Mouse (Mus musculus) lung, embryonic 15.5 days (tissue): ENCODE measurements around the gene Armh3. TPM values are rescaled to one million over a fixed set of nuclear protein-coding genes. Genes with fewer than 3 reads are reported as not detected.
"Not testable (repeated sequence)": the region's sequence is repeated elsewhere in the genome, so short reads cannot be mapped to it uniquely, and the experiment has no call there.

Experiments
- ATAC-seq: fragments of 200-750 bp; cut with Nextera tagmentation; 2 replicates; pipeline ENCODE4 v1.8.0; 2017; ENCODE audit warnings: moderate number of reproducible peaks, borderline replicate concordance; ENCODE audit not compliant: low FRiP score, low TSS enrichment; ENCODE audit errors: extremely low read depth
- H3K27ac ChIP-seq: fragments of 300-500 bp; sonication (generic); 2 replicates; pipeline ENCODE4 v1.5.1; 2015; ENCODE audit warnings: moderate library complexity, mild to moderate bottlenecking, inconsistent platforms
- H3K27me3 ChIP-seq: fragments of 300-500 bp; sonication (generic); 2 replicates; pipeline ENCODE4 v1.6.1; 2015; ENCODE audit warnings: inconsistent platforms
- H3K36me3 ChIP-seq: fragments of 300-500 bp; sonication (generic); 2 replicates; pipeline ENCODE4 v1.6.1; 2015; ENCODE audit warnings: inconsistent platforms
- H3K4me1 ChIP-seq: fragments of 300-500 bp; sonication (generic); 2 replicates; pipeline ENCODE4 v1.6.1; 2015; ENCODE audit warnings: inconsistent platforms
- H3K4me2 ChIP-seq: fragments of 300-500 bp; sonication (generic); 2 replicates; pipeline ENCODE4 v1.6.1; 2015; ENCODE audit warnings: inconsistent platforms, mild to moderate bottlenecking, moderate library complexity
- H3K4me3 ChIP-seq: fragments of 300-500 bp; sonication (generic); 2 replicates; pipeline ENCODE4 v1.5.1; 2015; ENCODE audit warnings: mild to moderate bottlenecking, inconsistent platforms
- H3K9ac ChIP-seq: fragments of 300-500 bp; sonication (generic); 2 replicates; pipeline ENCODE4 v1.6.1; 2015; ENCODE audit warnings: inconsistent platforms
- H3K9me3 ChIP-seq: fragments of 300-500 bp; sonication (generic); 2 replicates; pipeline ENCODE4 v1.6.1; 2016; ENCODE audit warnings: inconsistent platforms
- WGBS: fragments of 180-500 bp; shearing (Covaris S2); methylation state at CpG from one replicate; pipeline ENCODE4 v1.1.7; 2015; 5-methylcytosine and 5-hydroxymethylcytosine counted together
- polyA plus RNA-seq: library from polyadenylated mRNA; unstranded; fragments of >200 nt; fragmentation: Nextera tagmentation; extraction: Ambion mirVana; gene quantifications from 2 replicates; pipeline ENCODE4 v1.2.1, GENCODE M21; 2015

Armh3 gene
- polyA plus RNA-seq, 1 experiment from 2014 or later: 17.9 TPM

DNA sequence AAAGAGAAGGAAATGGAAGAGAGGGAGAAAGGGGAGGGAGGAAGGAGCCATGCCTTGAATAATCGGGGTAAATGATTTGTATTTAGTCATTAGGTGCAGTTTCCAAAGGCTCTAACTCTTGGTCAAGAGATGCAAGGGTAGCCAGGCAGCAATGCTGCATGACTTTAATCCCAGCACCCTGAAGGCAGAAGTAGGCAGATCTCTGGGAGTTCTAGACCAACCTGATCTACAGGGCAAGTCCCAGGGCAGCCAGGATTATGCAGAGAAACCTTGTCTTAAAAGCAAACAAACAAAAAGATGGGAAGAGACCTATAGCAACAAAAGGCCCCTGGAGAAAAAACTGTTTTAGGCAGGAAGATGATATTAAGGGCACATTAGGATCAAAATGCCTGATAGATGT, 1.1 kb upstream of the Armh3 start:
- no peaks in the 10 kb centered on the region for H3K27me3 ChIP-seq
- H3K4me3 ChIP-seq: no peak overlapping the region
- 57% methylated on average over 1 of the region's 1 CpGs for WGBS
- no peak overlapping the region for H3K4me2 ChIP-seq
- no peaks in the 10 kb centered on the region for H3K9me3 ChIP-seq
- H3K4me1 ChIP-seq: peaks cover 18% of the 10 kb centered on the region
- no peak for ATAC-seq
- no peaks in the 10 kb centered on the region for H3K36me3 ChIP-seq
- no peak overlapping the region for H3K27ac ChIP-seq
- H3K9ac ChIP-seq: no peak overlapping the region

- no peak overlapping the region for H3K27ac ChIP-seq
- peak overlapping the region; percentile 70 for H3K4me2 ChIP-seq
- peaks cover 12% of the 10 kb centered on the region; the same call in 1 of the 2 replicates for H3K4me1 ChIP-seq
- H3K9ac ChIP-seq: peak overlapping the region; percentile 94
- no peak for ATAC-seq
- no peaks in the 10 kb centered on the region for H3K27me3 ChIP-seq
- no peaks in the 10 kb centered on the region for H3K9me3 ChIP-seq
- no peaks in the 10 kb centered on the region for H3K36me3 ChIP-seq
- WGBS: 7% methylated on average over 8 of the region's 8 CpGs
- H3K4me3 ChIP-seq: peak overlapping the region; percentile 91
Measured at GRCm38 (mm10) chr19:45998694-45999217, 468 bp upstream of the Armh3 start.

DNA sequence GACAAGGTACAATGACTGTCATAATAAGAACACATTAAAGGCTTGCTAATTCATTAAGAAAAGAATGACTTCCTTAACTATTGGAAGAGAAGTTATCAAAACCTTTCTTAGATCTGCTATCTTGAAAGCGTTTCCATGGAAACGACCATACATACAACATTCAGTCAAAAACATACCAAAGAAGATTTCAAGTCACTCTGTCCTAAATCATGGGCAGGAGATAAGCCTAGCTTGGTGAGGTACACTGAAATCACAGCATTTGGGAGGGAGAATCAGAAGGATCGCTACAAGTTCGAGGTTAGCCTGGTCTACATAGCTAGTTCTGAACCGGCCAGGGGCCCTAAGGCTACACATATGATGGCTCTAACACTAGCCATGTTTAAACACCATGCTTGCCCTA, 923 bp downstream of the Armh3 start:
- H3K9me3 ChIP-seq: no peaks in the 10 kb centered on the region
- 53% methylated on average over 5 of the region's 5 CpGs for WGBS
- H3K4me3 ChIP-seq: peak overlapping the region; percentile 91
- no peaks in the 10 kb centered on the region for H3K36me3 ChIP-seq
- peak overlapping the region; percentile 70 for H3K4me2 ChIP-seq
- H3K27ac ChIP-seq: peak overlapping the region; percentile 96; the same call in 1 of the 2 replicates
- no peak for ATAC-seq
- peaks cover 12% of the 10 kb centered on the region; the same call in 1 of the 2 replicates for H3K4me1 ChIP-seq
- no peaks in the 10 kb centered on the region for H3K27me3 ChIP-seq
- peak overlapping the region; percentile 94 for H3K9ac ChIP-seq

- H3K9me3 ChIP-seq: no peaks in the 10 kb centered on the region
- no peak overlapping the region for H3K27ac ChIP-seq
- no peak overlapping the region for H3K4me2 ChIP-seq
- no peaks in the 10 kb centered on the region for H3K27me3 ChIP-seq
- H3K4me3 ChIP-seq: no peak overlapping the region
- ATAC-seq: no peak
- H3K4me1 ChIP-seq: peaks cover 12% of the 10 kb centered on the region; the same call in 1 of the 2 replicates
- H3K9ac ChIP-seq: no peak overlapping the region
- H3K36me3 ChIP-seq: no peaks in the 10 kb centered on the region
- WGBS: 93% methylated on average over 13 of the region's 13 CpGs
Measured at GRCm38 (mm10) chr19:45993981-45994737, 4.1 kb downstream of the Armh3 start.

DNA sequence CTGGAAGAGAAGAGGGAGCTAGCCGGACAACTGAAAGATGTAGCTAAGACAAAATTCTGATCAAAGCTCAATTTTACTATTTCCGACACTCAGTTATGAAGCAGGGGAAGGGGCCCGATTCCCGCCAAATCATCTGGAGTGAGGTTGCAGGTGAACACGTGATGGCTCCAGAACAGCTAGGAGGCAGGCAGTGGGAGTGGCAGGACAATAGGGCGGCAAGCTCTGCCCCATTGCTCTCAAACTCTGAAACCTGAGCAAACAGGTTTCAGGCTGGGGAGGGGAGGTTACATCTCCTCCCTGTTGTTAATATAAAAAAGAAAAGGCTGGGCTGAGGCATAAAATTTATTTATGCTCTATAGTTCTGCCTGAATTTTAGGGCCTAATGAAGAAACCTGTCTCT, 4.8 kb downstream of the Armh3 start:
- H3K4me1 ChIP-seq: not testable (repeated sequence)

DNA sequence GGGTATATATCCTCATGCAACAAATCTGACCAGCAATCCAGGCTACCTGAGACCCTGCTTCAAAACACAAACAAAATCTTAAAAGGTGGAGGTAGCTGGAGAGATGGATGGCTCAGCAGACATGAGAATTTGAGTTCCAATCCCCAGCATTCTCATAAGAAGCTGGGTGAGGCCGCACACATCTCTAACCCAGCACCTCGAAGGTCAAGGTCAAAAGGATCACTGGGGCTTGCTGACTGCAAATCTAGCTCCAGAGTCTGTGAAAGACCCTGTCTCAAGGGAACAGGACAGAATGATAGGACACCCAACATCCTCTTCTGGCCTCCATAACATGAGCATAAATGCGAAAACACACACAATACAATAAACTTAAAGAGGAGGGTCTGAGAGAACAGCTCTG, 7.1 kb downstream of the Armh3 start:
- Histone ChIP-seq H3K36me3 (no peaks in the 10 kb centered on the region), H3K4me1 (no peaks in the 10 kb centered on the region), H3K4me3 (no peak overlapping the region), H3K27ac (no peak overlapping the region), H3K4me2 (no peak overlapping the region), H3K9me3 (no peaks in the 10 kb centered on the region), H3K27me3 (no peaks in the 10 kb centered on the region), H3K9ac (no peak overlapping the region)
- 90% methylated on average over 3 of the region's 3 CpGs for WGBS
- ATAC-seq: no peak

More for the DNA sequence above, 4.8 kb downstream of the Armh3 start:
- not testable (repeated sequence) for H3K27me3 ChIP-seq, H3K9me3 ChIP-seq, H3K4me2 ChIP-seq, H3K4me3 ChIP-seq, H3K9ac ChIP-seq, H3K27ac ChIP-seq, H3K36me3 ChIP-seq, ATAC-seq
- 77% methylated on average over 6 of the region's 6 CpGs for WGBS

- no peak overlapping the region for H3K27ac ChIP-seq
- no peaks in the 10 kb centered on the region for H3K36me3 ChIP-seq
- 96% methylated on average over 3 of the region's 3 CpGs for WGBS
- no peak overlapping the region for H3K4me2 ChIP-seq
- H3K27me3 ChIP-seq: no peaks in the 10 kb centered on the region
- H3K4me1 ChIP-seq: no peaks in the 10 kb centered on the region
- ATAC-seq: no peak
- H3K9me3 ChIP-seq: no peaks in the 10 kb centered on the region
- H3K9ac ChIP-seq: no peak overlapping the region
- no peak overlapping the region for H3K4me3 ChIP-seq
Measured at GRCm38 (mm10) chr19:45988238-45988637, 10.1 kb downstream of the Armh3 start.

DNA sequence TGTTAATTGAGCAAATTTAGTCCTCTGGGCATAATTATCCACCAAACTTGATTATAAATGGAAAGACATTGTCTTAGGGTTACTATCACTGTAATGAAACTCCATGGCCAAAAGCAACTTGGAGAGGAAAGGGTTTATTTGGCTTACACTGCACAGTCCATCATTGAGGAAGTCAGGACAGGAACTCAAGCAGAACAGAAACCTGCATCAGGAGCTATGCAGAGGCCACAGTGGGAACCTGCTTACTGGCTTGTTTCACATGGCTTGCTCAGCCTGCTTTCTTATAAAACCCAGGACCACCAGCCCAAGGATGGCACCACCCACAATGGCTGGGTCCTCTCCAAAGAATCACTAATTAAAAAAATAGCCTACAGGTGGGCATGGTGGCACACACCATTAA, 13.9 kb downstream of the Armh3 start:
- no peak overlapping the region for H3K4me2 ChIP-seq

GRCm38 (mm10) chr19:45960770-45961169, 37.5 kb downstream of the Armh3 start:
- Histone ChIP-seq H3K4me2 (no peak overlapping the region), H3K9me3 (no peaks in the 10 kb centered on the region), H3K4me3 (no peak overlapping the region), H3K27ac (no peak overlapping the region), H3K27me3 (no peaks in the 10 kb centered on the region), H3K9ac (no peak overlapping the region), H3K4me1 (no peaks in the 10 kb centered on the region), H3K36me3 (peaks cover 25% of the 10 kb centered on the region; the same call in 1 of the 2 replicates)
- WGBS: 45% methylated on average over 5 of the region's 5 CpGs
- no peak for ATAC-seq

More for the DNA sequence above, 13.9 kb downstream of the Armh3 start:
- H3K27ac ChIP-seq: no peak overlapping the region
- no peaks in the 10 kb centered on the region for H3K27me3 ChIP-seq
- H3K9ac ChIP-seq: no peak overlapping the region
- no peaks in the 10 kb centered on the region for H3K9me3 ChIP-seq
- no peak for ATAC-seq
- H3K36me3 ChIP-seq: no peaks in the 10 kb centered on the region
- no peak overlapping the region for H3K4me3 ChIP-seq
- H3K4me1 ChIP-seq: no peaks in the 10 kb centered on the region

DNA sequence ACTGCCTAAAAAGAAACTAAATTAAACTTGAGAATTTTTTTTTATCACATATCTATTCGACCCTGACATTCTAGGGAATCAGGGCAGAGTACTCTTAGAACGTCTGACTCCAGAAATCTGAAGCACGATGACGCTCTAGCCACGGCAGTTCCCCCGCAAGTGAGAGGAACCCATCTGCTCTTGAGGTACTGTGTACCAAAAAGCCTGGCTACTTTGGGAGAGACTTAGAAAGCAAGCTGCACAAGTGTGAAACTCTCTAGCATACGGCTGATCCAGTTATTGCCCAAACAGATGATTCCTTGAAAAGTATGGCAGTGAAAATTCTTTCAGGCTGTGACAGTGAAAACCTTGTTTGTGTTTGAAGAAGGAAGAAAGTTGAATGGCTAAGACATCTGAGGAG, 41.6 kb downstream of the Armh3 start:
- H3K27me3 ChIP-seq: no peaks in the 10 kb centered on the region
- WGBS: 87% methylated on average over 7 of the region's 7 CpGs
- H3K4me1 ChIP-seq: no peaks in the 10 kb centered on the region
- ATAC-seq: no peak
- peaks cover 18% of the 10 kb centered on the region; the same call in 1 of the 2 replicates for H3K36me3 ChIP-seq
- no peak overlapping the region for H3K9ac ChIP-seq
- H3K4me2 ChIP-seq: no peak overlapping the region
- no peak overlapping the region for H3K4me3 ChIP-seq
- no peak overlapping the region for H3K27ac ChIP-seq
- H3K9me3 ChIP-seq: no peaks in the 10 kb centered on the region

DNA sequence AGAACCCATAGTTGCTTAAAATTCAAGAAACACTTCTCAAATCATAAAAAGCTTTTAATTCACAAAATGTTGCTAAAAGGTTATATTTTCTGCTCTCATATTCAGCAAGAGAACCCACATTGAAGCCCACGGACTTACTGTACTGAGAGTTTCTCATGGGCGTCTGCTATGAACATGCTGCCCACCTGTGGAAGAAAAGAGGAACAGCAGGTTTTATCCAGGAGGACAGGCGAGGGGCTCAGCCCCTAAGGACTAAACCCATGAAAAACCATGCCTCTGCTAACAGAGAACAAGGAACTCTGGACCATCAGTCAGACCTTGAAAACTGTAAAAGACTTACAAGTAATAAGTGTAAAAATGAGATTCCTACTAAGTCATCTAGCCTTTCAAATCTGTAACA, 45.0 kb downstream of the Armh3 start:
- Histone ChIP-seq H3K4me1 (no peaks in the 10 kb centered on the region), H3K9ac (no peak overlapping the region), H3K4me3 (no peak overlapping the region), H3K27me3 (no peaks in the 10 kb centered on the region), H3K27ac (no peak overlapping the region), H3K9me3 (no peaks in the 10 kb centered on the region), H3K36me3 (peaks cover 23% of the 10 kb centered on the region; the same call in 1 of the 2 replicates), H3K4me2 (no peak overlapping the region)
- 6% methylated on average over 3 of the region's 3 CpGs for WGBS
- no peak for ATAC-seq

- 85% methylated on average over 6 of the region's 6 CpGs for WGBS
- peaks cover 14% of the 10 kb centered on the region; the same call in 1 of the 2 replicates for H3K36me3 ChIP-seq
- H3K4me3 ChIP-seq: no peak overlapping the region
- H3K27me3 ChIP-seq: no peaks in the 10 kb centered on the region
- H3K9ac ChIP-seq: no peak overlapping the region
- H3K9me3 ChIP-seq: no peaks in the 10 kb centered on the region
- no peak for ATAC-seq
- H3K4me1 ChIP-seq: no peaks in the 10 kb centered on the region
- no peak overlapping the region for H3K27ac ChIP-seq
- no peak overlapping the region for H3K4me2 ChIP-seq
Measured at GRCm38 (mm10) chr19:45949236-45949635, 49.1 kb downstream of the Armh3 start.
